Mouse (Mus musculus): ENCODE data around the gene Irf3.

DNA sequence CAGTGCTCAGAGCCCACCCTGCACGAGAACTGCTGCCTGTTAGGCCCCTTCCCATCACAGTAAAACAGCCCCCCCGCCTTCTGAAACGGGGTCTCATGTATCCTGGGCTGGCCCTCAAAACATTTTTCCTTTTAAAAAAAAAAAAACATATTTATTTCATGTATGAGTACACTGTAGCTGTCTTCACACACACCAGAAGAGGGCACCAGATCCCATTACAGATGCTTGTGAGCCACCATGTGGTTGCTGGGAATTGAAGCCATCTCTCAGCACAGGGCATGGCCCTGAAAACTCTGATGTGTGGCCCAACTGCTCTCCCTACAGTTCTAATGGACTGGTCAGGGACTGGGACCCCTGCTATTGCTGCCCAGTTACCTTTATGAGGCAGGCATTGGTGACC is 19.1 kb upstream of the Irf3 start:
- TF ChIP-seq GATA1 (IDR thresholded peaks at IDR 0.05; ENCODE audit: borderline replicate concordance, low read length) (no peak), FLI1 (IDR thresholded peaks at IDR 0.05; ENCODE audit: low read length) (no peak)
